In the genomic region with DNA sequence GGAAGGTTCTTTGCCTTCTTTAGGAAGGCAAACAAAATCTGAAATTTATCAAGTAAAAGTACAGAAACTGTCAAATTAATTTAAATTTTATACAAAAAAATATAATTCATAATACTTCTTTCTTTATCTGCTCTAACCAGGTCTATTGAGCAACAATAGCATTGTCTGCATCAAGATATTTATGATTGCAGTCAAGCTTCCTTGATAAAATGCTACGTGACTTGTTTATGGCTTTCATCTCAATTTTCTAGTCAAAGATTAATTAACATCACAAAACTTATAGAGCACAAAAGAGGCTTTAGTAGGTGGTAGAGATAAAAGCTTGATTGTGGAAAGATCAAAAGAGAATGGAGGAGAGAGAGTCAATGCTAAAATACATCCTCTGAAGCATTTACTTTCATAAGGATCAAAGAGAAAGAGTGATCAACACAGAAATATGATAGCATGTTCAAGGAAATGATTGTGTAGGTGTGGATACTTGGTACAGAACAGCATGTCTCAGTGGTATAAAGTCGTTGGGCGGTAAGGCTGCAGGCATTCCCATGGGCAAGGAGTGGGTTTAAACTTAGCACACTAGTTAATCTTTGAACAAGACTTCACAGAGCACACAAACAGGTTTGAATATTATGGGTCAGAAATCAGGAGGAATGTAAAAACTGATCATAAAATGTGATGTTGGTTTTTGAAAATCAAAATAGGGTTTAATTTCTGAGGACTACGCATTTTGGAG, we compare ENCODE assay signal across 29 mouse cellular contexts.
DNase-seq lines count a peak whose midpoint lies in the region; ATAC-seq and TF ChIP-seq lines count a peak whose summit lies in the region.
"Had no signal": no experiment of that assay in that cellular context is flagged by ENCODE, and none has a peak within 500 bp of the region (broad histone marks: within the 10 kb centered on the region; RNA-seq: fewer than 3 reads in every experiment).

No protein-coding gene starts in this region.

- no peak for TF ChIP-seq POLR2A in kidney, adult 2 months (IDR thresholded peaks at IDR 0.05; ENCODE audit: low read depth, low read length)

- no peaks in the 10 kb centered on the region for H3K36me3 ChIP-seq in intestine, embryonic 15.5 days
- H3K36me3 ChIP-seq in kidney, adult 2 months (ENCODE audit: control insufficient read depth, insufficient read depth, low read length): no peaks in the 10 kb centered on the region; the same call in 1 of the 2 replicates
- no peaks in the 10 kb centered on the region for H3K36me3 ChIP-seq in kidney, embryonic 16.5 days (ENCODE audit: insufficient read depth, low read length)
- H3K36me3 ChIP-seq: embryonic facial prominence, embryonic 10.5 days; embryonic facial prominence, embryonic 15.5 days; heart, embryonic 10.5 days; heart, embryonic 15.5 days; limb, embryonic 10.5 days; limb, embryonic 15.5 days; liver, embryonic 13.5 days; midbrain, embryonic 13.5 days; stomach, embryonic 15.5 days had no signal

- H3K4me3 ChIP-seq in intestine, embryonic 15.5 days (replicated peaks): no peak overlapping the region
- no peak overlapping the region for H3K4me3 ChIP-seq in kidney, adult 2 months (ENCODE audit: insufficient read depth, low read depth, low read length)
- H3K4me3 ChIP-seq in kidney, embryonic 16.5 days (ENCODE audit: low read length): no peak overlapping the region
- H3K4me3 ChIP-seq: embryonic facial prominence, embryonic 10.5 days; embryonic facial prominence, embryonic 15.5 days; forebrain, embryonic 13.5 days; heart, embryonic 10.5 days; heart, embryonic 15.5 days; limb, embryonic 10.5 days; limb, embryonic 15.5 days; liver, embryonic 13.5 days; midbrain, embryonic 13.5 days; stomach, embryonic 15.5 days had no signal

- peak; percentile 95 for ATAC-seq in intestine, embryonic 15.5 days
- ATAC-seq in kidney, embryonic 16.5 days (ENCODE audit: low FRiP score, low TSS enrichment): peak; percentile 92
- no peak for ATAC-seq in megakaryocyte, adult 5-6 weeks (ENCODE audit: poor library complexity, severe bottlenecking)
- ATAC-seq: activated CD4-positive, CD25-positive, alpha-beta regulatory T cell, adult 4 months; forebrain, embryonic 13.5 days; hindbrain, postnatal 0 days; lung, postnatal 0 days; midbrain, embryonic 13.5 days had no signal

- intact Hi-C loops in gastrocnemius, postnatal 14 days (cut with DNase I; ENCODE audit: low total_unique reads): no loop called here

- WGBS in intestine, embryonic 15.5 days: 67% methylated on average over 4 of the region's 4 CpGs
- WGBS in kidney, adult 2 months: 34% methylated on average over 4 of the region's 4 CpGs
- 59% methylated on average over 4 of the region's 4 CpGs for WGBS in kidney, embryonic 16.5 days

- H3K27ac ChIP-seq in intestine, embryonic 15.5 days: no peak overlapping the region
- H3K27ac ChIP-seq in kidney, adult 2 months (ENCODE audit: insufficient read depth, low read depth, low read length): peak overlapping the region; percentile 93
- peak overlapping the region; percentile 55; the same call in 1 of the 2 replicates for H3K27ac ChIP-seq in kidney, embryonic 16.5 days (ENCODE audit: low read length)
- H3K27ac ChIP-seq: embryonic facial prominence, embryonic 10.5 days; embryonic facial prominence, embryonic 15.5 days; forebrain, embryonic 13.5 days; heart, embryonic 10.5 days; heart, embryonic 15.5 days; hindbrain, postnatal 0 days; limb, embryonic 10.5 days; limb, embryonic 15.5 days; liver, embryonic 13.5 days; midbrain, embryonic 13.5 days; stomach, embryonic 15.5 days had no signal

- H3K27me3 ChIP-seq in intestine, embryonic 15.5 days (replicated peaks): no peaks in the 10 kb centered on the region
- no peaks in the 10 kb centered on the region for H3K27me3 ChIP-seq in kidney, adult 2 months (replicated peaks; ENCODE audit: control insufficient read depth, insufficient read depth, low read length)
- no peaks in the 10 kb centered on the region for H3K27me3 ChIP-seq in kidney, embryonic 16.5 days (ENCODE audit: insufficient read depth, low read length)
- H3K27me3 ChIP-seq: CH12.LX; embryonic facial prominence, embryonic 15.5 days; forebrain, embryonic 13.5 days; heart, embryonic 15.5 days; limb, embryonic 15.5 days; liver, embryonic 13.5 days; midbrain, embryonic 13.5 days; stomach, embryonic 15.5 days had no signal

- H3K9me3 ChIP-seq in intestine, embryonic 15.5 days: no peaks in the 10 kb centered on the region
- no peaks in the 10 kb centered on the region for H3K9me3 ChIP-seq in kidney, embryonic 16.5 days (ENCODE audit: low read length)
- H3K9me3 ChIP-seq: embryonic facial prominence, embryonic 10.5 days; embryonic facial prominence, embryonic 15.5 days; forebrain, embryonic 13.5 days; heart, embryonic 10.5 days; heart, embryonic 15.5 days; limb, embryonic 10.5 days; limb, embryonic 15.5 days; liver, embryonic 13.5 days; midbrain, embryonic 13.5 days; stomach, embryonic 15.5 days had no signal

- no peaks in the 10 kb centered on the region for H3K4me1 ChIP-seq in intestine, embryonic 15.5 days (replicated peaks)
- peaks cover 3% of the 10 kb centered on the region; the same call in 1 of the 2 replicates for H3K4me1 ChIP-seq in kidney, adult 2 months (ENCODE audit: control insufficient read depth, insufficient read depth, low read length)
- H3K4me1 ChIP-seq in kidney, embryonic 16.5 days (ENCODE audit: insufficient read depth, low read length): 0 out of 2 replicates have a peak, but pooled peaks cover 2% of the 10 kb centered on the region
- H3K4me1 ChIP-seq: embryonic facial prominence, embryonic 10.5 days; embryonic facial prominence, embryonic 15.5 days; forebrain, embryonic 13.5 days; heart, embryonic 10.5 days; heart, embryonic 15.5 days; liver, embryonic 13.5 days; midbrain, embryonic 13.5 days; stomach, embryonic 15.5 days had no signal

- DNase-seq in kidney, adult 2 months: peak; percentile 83
- peak; percentile 42 to 71 for DNase-seq in kidney, postnatal 36 days
- no peak for DNase-seq in retina, postnatal 1 day
- no peak for DNase-seq in gastrocnemius, postnatal 14 days
- DNase-seq: adrenal gland, adult 2 months; adrenal gland, postnatal 36 days; cerebellum, adult 2 months; cerebellum, postnatal 14 days; gastrocnemius, postnatal 25 days; heart, adult 11 months; liver, embryonic 13.5 days; lung, adult 18-20 months; lung, postnatal 4 days had no signal

- H3K9ac ChIP-seq in intestine, embryonic 15.5 days: no peak overlapping the region
- H3K9ac ChIP-seq in kidney, embryonic 16.5 days (replicated peaks; ENCODE audit: low read length): no peak overlapping the region
- H3K9ac ChIP-seq: embryonic facial prominence, embryonic 15.5 days; forebrain, embryonic 13.5 days; heart, embryonic 15.5 days; limb, embryonic 15.5 days; liver, embryonic 13.5 days; midbrain, embryonic 13.5 days; stomach, embryonic 15.5 days had no signal

- no peak overlapping the region for H3K4me2 ChIP-seq in intestine, embryonic 15.5 days (replicated peaks)
- H3K4me2 ChIP-seq in kidney, embryonic 16.5 days (replicated peaks; ENCODE audit: low read depth, low read length): no peak overlapping the region
- H3K4me2 ChIP-seq: embryonic facial prominence, embryonic 15.5 days; forebrain, embryonic 13.5 days; heart, embryonic 15.5 days; limb, embryonic 15.5 days; liver, embryonic 13.5 days; midbrain, embryonic 13.5 days; stomach, embryonic 15.5 days had no signal

- TF ChIP-seq CTCF in kidney, adult 2 months (conservative IDR thresholded peaks at IDR 0.05; ENCODE audit: insufficient read depth, insufficient read length, low read depth, low read length): no peak

Comparison
In these comparisons a context has a peak if more than half of its experiments do, and no peak if none do; other contexts are left out.
1. DNase-seq: peak in kidney, adult 2 months (single experiment) and kidney, postnatal 36 days (2 of 2); none in retina, postnatal 1 day (single experiment) and gastrocnemius, postnatal 14 days (single experiment).